Comparison of ENCODE assay signal across 9 mouse cellular contexts in the genomic region with DNA sequence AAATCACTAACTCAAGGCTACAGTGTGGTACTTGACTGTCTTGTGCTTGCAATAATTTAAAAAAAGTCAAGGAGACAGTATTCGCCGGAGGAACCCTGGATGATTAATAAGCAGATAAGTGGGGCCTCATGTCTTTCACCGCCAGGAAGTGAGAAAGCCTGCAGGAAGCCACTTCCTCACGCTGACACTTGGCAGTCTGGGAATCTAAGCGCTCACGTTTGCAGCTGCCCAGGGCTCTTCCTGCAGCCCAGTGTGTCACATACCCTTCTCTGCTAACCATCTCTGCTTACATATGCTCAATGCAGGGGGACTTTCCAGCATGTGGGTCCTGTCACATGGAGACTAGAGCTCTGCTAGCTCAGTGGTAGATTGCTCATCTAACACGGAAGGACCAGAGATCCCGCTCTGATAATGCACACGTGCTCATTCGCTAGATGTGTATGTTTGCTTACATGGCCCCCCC. TPM values are rescaled to one million over a fixed set of nuclear protein-coding genes. Genes with fewer than 3 reads are reported as not detected.
A peak's percentile ranks its signal among the peaks of the same experiment; 100 is the strongest.
DNase-seq lines count a peak whose midpoint lies in the region; ATAC-seq and TF ChIP-seq lines count a peak whose summit lies in the region.
"Had no signal": no experiment of that assay in that cellular context is flagged by ENCODE, and none has a peak within 500 bp of the region (broad histone marks: within the 10 kb centered on the region; RNA-seq: fewer than 3 reads in every experiment).

No protein-coding gene starts in this region.

- no peak overlapping the region for H3K27ac ChIP-seq in lung, postnatal 0 days (ENCODE audit: low read length)
- H3K27ac ChIP-seq in liver, embryonic 11.5 days (ENCODE audit: low read depth, low read length), result peak overlapping the region; percentile 55; the same call in 1 of the 2 replicates
- no peak overlapping the region for H3K27ac ChIP-seq in midbrain, embryonic 10.5 days (replicated peaks)
- no peak overlapping the region for H3K27ac ChIP-seq in midbrain, embryonic 11.5 days (ENCODE audit: low read depth, low read length)

- no peak overlapping the region for H3K9ac ChIP-seq in lung, postnatal 0 days (replicated peaks; ENCODE audit: low read depth)
- no peak overlapping the region for H3K9ac ChIP-seq in liver, embryonic 11.5 days (ENCODE audit: low read depth, low read length)
- no peak overlapping the region for H3K9ac ChIP-seq in midbrain, embryonic 11.5 days (ENCODE audit: low read length)

- H3K27me3 ChIP-seq in lung, postnatal 0 days (replicated peaks; ENCODE audit: insufficient read depth, low read length), result no peaks in the 10 kb centered on the region
- H3K27me3 ChIP-seq in liver, embryonic 11.5 days (replicated peaks; ENCODE audit: control insufficient read depth, insufficient read depth, low read length), result no peaks in the 10 kb centered on the region
- H3K27me3 ChIP-seq in midbrain, embryonic 10.5 days (ENCODE audit: low read depth, poor library complexity, severe bottlenecking), result peaks cover 11% of the 10 kb centered on the region; the same call in 1 of the 2 replicates
- H3K27me3 ChIP-seq in midbrain, embryonic 11.5 days (ENCODE audit: control insufficient read depth, insufficient read depth, low read length), result no peaks in the 10 kb centered on the region

- no peak for TF ChIP-seq EP300 in lung, postnatal 0 days (IDR thresholded peaks at IDR 0.05)

- WGBS in lung, postnatal 0 days, result 22% methylated on average over 10 of the region's 10 CpGs
- 32% methylated on average over 10 of the region's 10 CpGs for WGBS in lung, adult 2 months
- WGBS in liver, embryonic 11.5 days, result 26% methylated on average over 10 of the region's 10 CpGs
- WGBS in midbrain, embryonic 10.5 days, result 80% methylated on average over 10 of the region's 10 CpGs
- 71% methylated on average over 10 of the region's 10 CpGs for WGBS in midbrain, embryonic 11.5 days

- no peak for TF ChIP-seq POLR2A in lung, adult 2 months (IDR thresholded peaks at IDR 0.05; ENCODE audit: borderline replicate concordance, extremely low read depth, low read depth, low read length)

- DNase-seq in adrenal gland, postnatal 10 days, result peak; percentile 49
- no peak for DNase-seq in adrenal gland, postnatal 4 days (ENCODE audit: low spot score in 2 of 2)
- no peak for DNase-seq in lung, postnatal 0 days (ENCODE audit: low spot score)
- DNase-seq in lung, adult 2 months, result no peak
- no peak for DNase-seq in liver, embryonic 11.5 days (ENCODE audit: low spot score)
- peak; percentile 60 for DNase-seq in thymus, postnatal 25 days
- DNase-seq in midbrain, embryonic 10.5 days (ENCODE audit: low spot score), result no peak
- DNase-seq in midbrain, embryonic 11.5 days (ENCODE audit: low spot score, missing footprints), result no peak
- DNase-seq: cerebellum, adult 8-10 months had no signal

- no peak overlapping the region for H3K4me2 ChIP-seq in lung, postnatal 0 days (replicated peaks; ENCODE audit: low read depth, low read length)
- H3K4me2 ChIP-seq in liver, embryonic 11.5 days, result no peak overlapping the region
- H3K4me2 ChIP-seq in midbrain, embryonic 11.5 days, result no peak overlapping the region

- no peak overlapping the region for H3K4me3 ChIP-seq in lung, postnatal 0 days (ENCODE audit: low read depth, low read length)
- H3K4me3 ChIP-seq in lung, adult 2 months (replicated peaks; ENCODE audit: extremely low read depth, low read depth, low read length), result no peak overlapping the region
- H3K4me3 ChIP-seq in liver, embryonic 11.5 days (ENCODE audit: low read depth, low read length), result no peak overlapping the region
- no peak overlapping the region for H3K4me3 ChIP-seq in midbrain, embryonic 10.5 days
- H3K4me3 ChIP-seq in midbrain, embryonic 11.5 days (ENCODE audit: low read depth, low read length), result no peak overlapping the region

- peak; percentile 31 for ATAC-seq in lung, postnatal 0 days
- ATAC-seq in liver, embryonic 11.5 days (replicated peaks; ENCODE audit: low FRiP score), result no peak
- no peak for ATAC-seq in midbrain, embryonic 11.5 days (ENCODE audit: low FRiP score)

- H3K4me1 ChIP-seq in lung, postnatal 0 days (ENCODE audit: insufficient read depth, low read depth, low read length), result no peaks in the 10 kb centered on the region
- H3K4me1 ChIP-seq in lung, adult 2 months (ENCODE audit: control insufficient read depth, insufficient read depth, low read length), result 0 out of 2 replicates have a peak, but pooled peaks cover 3% of the 10 kb centered on the region
- H3K4me1 ChIP-seq in liver, embryonic 11.5 days (replicated peaks; ENCODE audit: control insufficient read depth, insufficient read depth, low read length), result peaks cover 47% of the 10 kb centered on the region
- peaks cover 56% of the 10 kb centered on the region for H3K4me1 ChIP-seq in midbrain, embryonic 10.5 days
- peaks cover 4% of the 10 kb centered on the region for H3K4me1 ChIP-seq in midbrain, embryonic 11.5 days (ENCODE audit: control insufficient read depth, insufficient read depth, low read length)

- H3K36me3 ChIP-seq in lung, postnatal 0 days (ENCODE audit: insufficient read depth, low read length), result no peaks in the 10 kb centered on the region
- H3K36me3 ChIP-seq in liver, embryonic 11.5 days (ENCODE audit: control insufficient read depth, insufficient read depth, low read length), result no peaks in the 10 kb centered on the region
- no peaks in the 10 kb centered on the region for H3K36me3 ChIP-seq in midbrain, embryonic 10.5 days
- no peaks in the 10 kb centered on the region for H3K36me3 ChIP-seq in midbrain, embryonic 11.5 days (ENCODE audit: control insufficient read depth, insufficient read depth, low read length)

- no peak for TF ChIP-seq CTCF in lung, postnatal 0 days (IDR thresholded peaks at IDR 0.05)
- TF ChIP-seq CTCF in lung, adult 2 months (IDR thresholded peaks at IDR 0.05; ENCODE audit: insufficient read depth, low read length), result no peak

- H3K9me3 ChIP-seq in lung, postnatal 0 days (ENCODE audit: low read length), result no peaks in the 10 kb centered on the region
- H3K9me3 ChIP-seq in liver, embryonic 11.5 days (ENCODE audit: control insufficient read depth, low read length), result no peaks in the 10 kb centered on the region
- no peaks in the 10 kb centered on the region for H3K9me3 ChIP-seq in midbrain, embryonic 10.5 days (replicated peaks)
- no peaks in the 10 kb centered on the region for H3K9me3 ChIP-seq in midbrain, embryonic 11.5 days (ENCODE audit: control insufficient read depth, low read length)

RNA-seq across cellular contexts. Expression of a gene that starts 20.7 kb away (rescaled TPM):
- 10 to 100 TPM in 1 of 2 experiments, 1 to 10 TPM in 1; 9.9 to 13.4 TPM for total RNA-seq in adrenal gland, postnatal 10 days (2021)
- 1 to 10 TPM; 5.8 to 7.2 TPM for total RNA-seq in adrenal gland, postnatal 4 days (2021)
- 2.6 and 3.1 TPM in 2 replicates for polyA plus RNA-seq in lung, postnatal 0 days (2015; fragmentation: Nextera tagmentation; extraction: Ambion mirVana)
- 7.7 and 7.8 TPM in 2 replicates for polyA plus RNA-seq in lung, adult 2 months (2012; rRNA removed)
- polyA plus RNA-seq in liver, embryonic 11.5 days (2014; fragmentation: Nextera tagmentation; extraction: Ambion mirVana), result 4.1 and 4.8 TPM in 2 replicates
- 0.54 and 1.1 TPM in 2 replicates for polyA plus RNA-seq in midbrain, embryonic 10.5 days (2016; fragmentation: Nextera tagmentation; extraction: Ambion mirVana)
- polyA plus RNA-seq in midbrain, embryonic 11.5 days (2014; fragmentation: Nextera tagmentation; extraction: Ambion mirVana), result 0.62 and 0.71 TPM in 2 replicates

RNA-seq across cellular contexts. Expression of a gene that starts 37.2 kb away (rescaled TPM):
- 10 to 100 TPM; 31.1 to 36.6 TPM for total RNA-seq in adrenal gland, postnatal 10 days (2021)
- 10 to 100 TPM; 36.7 to 36.9 TPM for total RNA-seq in adrenal gland, postnatal 4 days (2021)
- polyA plus RNA-seq in lung, postnatal 0 days (2015; fragmentation: Nextera tagmentation; extraction: Ambion mirVana), result 27.4 and 29.4 TPM in 2 replicates
- 42.4 and 52.2 TPM in 2 replicates for polyA plus RNA-seq in lung, adult 2 months (2012; rRNA removed)
- polyA plus RNA-seq in liver, embryonic 11.5 days (2014; fragmentation: Nextera tagmentation; extraction: Ambion mirVana), result 23.3 and 29.0 TPM in 2 replicates
- polyA plus RNA-seq in midbrain, embryonic 10.5 days (2016; fragmentation: Nextera tagmentation; extraction: Ambion mirVana), result 18.1 TPM in 2 replicates
- polyA plus RNA-seq in midbrain, embryonic 11.5 days (2014; fragmentation: Nextera tagmentation; extraction: Ambion mirVana), result 10.4 and 11.4 TPM in 2 replicates

RNA-seq across cellular contexts. Expression of a gene that starts 41.0 kb away (rescaled TPM):
- 10 to 100 TPM; 56.0 to 58.1 TPM for total RNA-seq in adrenal gland, postnatal 10 days (2021)
- 10 to 100 TPM; 77.2 to 80.9 TPM for total RNA-seq in adrenal gland, postnatal 4 days (2021)
- polyA plus RNA-seq in lung, postnatal 0 days (2015; fragmentation: Nextera tagmentation; extraction: Ambion mirVana), result 92.2 and 99.7 TPM in 2 replicates
- polyA plus RNA-seq in lung, adult 2 months (2012; rRNA removed), result 32.3 and 33.6 TPM in 2 replicates
- polyA plus RNA-seq in liver, embryonic 11.5 days (2014; fragmentation: Nextera tagmentation; extraction: Ambion mirVana), result 122 and 138 TPM in 2 replicates
- polyA plus RNA-seq in midbrain, embryonic 10.5 days (2016; fragmentation: Nextera tagmentation; extraction: Ambion mirVana), result 123 and 132 TPM in 2 replicates
- polyA plus RNA-seq in midbrain, embryonic 11.5 days (2014; fragmentation: Nextera tagmentation; extraction: Ambion mirVana), result 89.3 and 95.5 TPM in 2 replicates

RNA-seq across cellular contexts. Expression of a gene that starts 42.8 kb away (rescaled TPM):
- 10 to 100 TPM; 41.1 to 58.1 TPM for total RNA-seq in adrenal gland, postnatal 10 days (2021)
- 10 to 100 TPM; 61.4 to 64.1 TPM for total RNA-seq in adrenal gland, postnatal 4 days (2021)
- polyA plus RNA-seq in lung, postnatal 0 days (2015; fragmentation: Nextera tagmentation; extraction: Ambion mirVana), result 28.5 and 31.0 TPM in 2 replicates
- polyA plus RNA-seq in lung, adult 2 months (2012; rRNA removed), result 36.6 and 39.3 TPM in 2 replicates
- 31.3 TPM in 2 replicates for polyA plus RNA-seq in liver, embryonic 11.5 days (2014; fragmentation: Nextera tagmentation; extraction: Ambion mirVana)
- 58.1 and 69.2 TPM in 2 replicates for polyA plus RNA-seq in midbrain, embryonic 10.5 days (2016; fragmentation: Nextera tagmentation; extraction: Ambion mirVana)
- 45.5 and 50.7 TPM in 2 replicates for polyA plus RNA-seq in midbrain, embryonic 11.5 days (2014; fragmentation: Nextera tagmentation; extraction: Ambion mirVana)

Comparison
In these comparisons a context has a peak if more than half of its experiments do, and no peak if none do; other contexts are left out.
1. DNase-seq: peak in adrenal gland, postnatal 10 days (single experiment) and thymus, postnatal 25 days (single experiment); none in adrenal gland, postnatal 4 days (0 of 2), lung, postnatal 0 days (single experiment), lung, adult 2 months (single experiment), liver, embryonic 11.5 days (single experiment), midbrain, embryonic 10.5 days (single experiment) and midbrain, embryonic 11.5 days (single experiment).